Mouse (Mus musculus): ENCODE data around the gene Crx. TPM values are rescaled to one million over a fixed set of nuclear protein-coding genes. Genes with fewer than 3 reads are reported as not detected.
A peak's percentile ranks its signal among the peaks of the same experiment; 100 is the strongest.
"Not testable (repeated sequence)": the region's sequence is repeated elsewhere in the genome, so short reads cannot be mapped to it uniquely, and the experiment has no call there.

Gene Crx
- polyA plus RNA-seq (2014; fragmentation: Nextera tagmentation; extraction: Ambion mirVana) = 0.18 TPM in 1 of 2 replicates, not detected in the other

GRCm38 (mm10) chr7:15879756-15880155, at the start of gene Crx:
Gene Crx, minus strand, starts transcription at chr7:15879968.
- no peaks in the 10 kb centered on the region for H3K9me3 ChIP-seq (ENCODE audit: control insufficient read depth, low read length)
- ATAC-seq (ENCODE audit: low FRiP score, low TSS enrichment) = no peak
- 30% methylated on average over 4 of the region's 4 CpGs for WGBS
- no peak within 1 kb of the TSS for H3K4me2 ChIP-seq (ENCODE audit: low read length)
- H3K4me1 ChIP-seq (ENCODE audit: control insufficient read depth, insufficient read depth, low read length) = no peaks in the 10 kb centered on the region
- no peak within 1 kb of the TSS for H3K4me3 ChIP-seq (replicated peaks; ENCODE audit: low read depth, low read length)
- no peak within 1 kb of the TSS for H3K9ac ChIP-seq (replicated peaks; ENCODE audit: low read length)
- no peaks in the 10 kb centered on the region for H3K27me3 ChIP-seq (ENCODE audit: control insufficient read depth, insufficient read depth, low read length)
- H3K36me3 ChIP-seq (ENCODE audit: control insufficient read depth, insufficient read depth, low read length) = no peaks in the 10 kb centered on the region
- H3K27ac ChIP-seq (replicated peaks; ENCODE audit: low read depth, low read length) = no peak within 1 kb of the TSS
- no peak for DNase-seq

GRCm38 (mm10) chr7:15922220-15922773, 42.5 kb upstream of the Crx start, which contains the start of gene Selenow:
Gene Selenow, minus strand, starts transcription at chr7:15922402.
- ATAC-seq (ENCODE audit: low FRiP score, low TSS enrichment) (peak; percentile 94), DNase-seq (peak; percentile 96)
- peaks cover 28% of the 10 kb centered on the region for H3K36me3 ChIP-seq (ENCODE audit: control insufficient read depth, insufficient read depth, low read length)
- H3K9ac ChIP-seq (replicated peaks; ENCODE audit: low read length) = peak within 1 kb of the TSS; percentile 78
- no peaks in the 10 kb centered on the region for H3K9me3 ChIP-seq (ENCODE audit: control insufficient read depth, low read length)
- WGBS = under 1% methylated on average over 33 of the region's 33 CpGs
- peak within 1 kb of the TSS; percentile 82 for H3K4me3 ChIP-seq (replicated peaks; ENCODE audit: low read depth, low read length)
- H3K27ac ChIP-seq (replicated peaks; ENCODE audit: low read depth, low read length) = peak within 1 kb of the TSS; percentile 83
- peaks cover 24% of the 10 kb centered on the region for H3K4me1 ChIP-seq (ENCODE audit: control insufficient read depth, insufficient read depth, low read length)
- H3K27me3 ChIP-seq (ENCODE audit: control insufficient read depth, insufficient read depth, low read length) = no peaks in the 10 kb centered on the region
- H3K4me2 ChIP-seq (ENCODE audit: low read length) = peak within 1 kb of the TSS; percentile 89

GRCm38 (mm10) chr7:15921796-15922195, 42.0 kb upstream of the Crx start:
- Histone ChIP-seq H3K9ac (replicated peaks; ENCODE audit: low read length) (peak overlapping the region; percentile 78), H3K27ac (replicated peaks; ENCODE audit: low read depth, low read length) (peak overlapping the region; percentile 83), H3K27me3 (ENCODE audit: control insufficient read depth, insufficient read depth, low read length) (no peaks in the 10 kb centered on the region), H3K36me3 (ENCODE audit: control insufficient read depth, insufficient read depth, low read length) (peaks cover 32% of the 10 kb centered on the region), H3K4me2 (ENCODE audit: low read length) (peak overlapping the region; percentile 89), H3K4me3 (replicated peaks; ENCODE audit: low read depth, low read length) (peak overlapping the region; percentile 82), H3K4me1 (ENCODE audit: control insufficient read depth, insufficient read depth, low read length) (peaks cover 24% of the 10 kb centered on the region), H3K9me3 (ENCODE audit: control insufficient read depth, low read length) (no peaks in the 10 kb centered on the region)
- 0% methylated on average over 10 of the region's 10 CpGs for WGBS
- ATAC-seq (ENCODE audit: low FRiP score, low TSS enrichment) (peak; percentile 62), DNase-seq (peak; percentile 75)

GRCm38 (mm10) chr7:15920645-15921190, 41.0 kb upstream of the Crx start:
- Histone ChIP-seq H3K9ac (replicated peaks; ENCODE audit: low read length) (peak overlapping the region; percentile 78), H3K4me3 (replicated peaks; ENCODE audit: low read depth, low read length) (peak overlapping the region; percentile 82), H3K36me3 (ENCODE audit: control insufficient read depth, insufficient read depth, low read length) (peaks cover 39% of the 10 kb centered on the region), H3K27me3 (ENCODE audit: control insufficient read depth, insufficient read depth, low read length) (no peaks in the 10 kb centered on the region), H3K9me3 (ENCODE audit: control insufficient read depth, low read length) (no peaks in the 10 kb centered on the region), H3K4me2 (ENCODE audit: low read length) (peak overlapping the region; percentile 89), H3K27ac (replicated peaks; ENCODE audit: low read depth, low read length) (0 out of 2 replicates have a peak overlapping the region, but pooled peaks have one; percentile 20), H3K4me1 (ENCODE audit: control insufficient read depth, insufficient read depth, low read length) (peaks cover 24% of the 10 kb centered on the region)
- 88% methylated on average over 6 of the region's 6 CpGs for WGBS
- DNase-seq (no peak), ATAC-seq (ENCODE audit: low FRiP score, low TSS enrichment) (no peak)

- ATAC-seq (ENCODE audit: low FRiP score, low TSS enrichment) = no peak
- Histone ChIP-seq H3K9ac (replicated peaks; ENCODE audit: low read length) (peak overlapping the region; percentile 78; the same call in 1 of the 2 replicates), H3K4me3 (replicated peaks; ENCODE audit: low read depth, low read length) (peak overlapping the region; percentile 82), H3K27ac (replicated peaks; ENCODE audit: low read depth, low read length) (no peak overlapping the region), H3K27me3 (ENCODE audit: control insufficient read depth, insufficient read depth, low read length) (no peaks in the 10 kb centered on the region), H3K4me2 (ENCODE audit: low read length) (peak overlapping the region; percentile 89), H3K9me3 (ENCODE audit: control insufficient read depth, low read length) (no peaks in the 10 kb centered on the region), H3K4me1 (ENCODE audit: control insufficient read depth, insufficient read depth, low read length) (peaks cover 24% of the 10 kb centered on the region), H3K36me3 (ENCODE audit: control insufficient read depth, insufficient read depth, low read length) (peaks cover 39% of the 10 kb centered on the region)
- 95% methylated on average over 9 of the region's 9 CpGs for WGBS
- DNase-seq = no peak
These were observed 40.2 kb upstream of the Crx start for GRCm38 (mm10) chr7:15919947-15920346.

GRCm38 (mm10) chr7:15918371-15918770, 38.6 kb upstream of the Crx start:
- Histone ChIP-seq H3K27ac (replicated peaks; ENCODE audit: low read depth, low read length) (no peak overlapping the region), H3K4me2 (ENCODE audit: low read length) (no peak overlapping the region), H3K4me1 (ENCODE audit: control insufficient read depth, insufficient read depth, low read length) (peaks cover 24% of the 10 kb centered on the region), H3K9me3 (ENCODE audit: control insufficient read depth, low read length) (no peaks in the 10 kb centered on the region), H3K27me3 (ENCODE audit: control insufficient read depth, insufficient read depth, low read length) (no peaks in the 10 kb centered on the region), H3K36me3 (ENCODE audit: control insufficient read depth, insufficient read depth, low read length) (peaks cover 39% of the 10 kb centered on the region), H3K4me3 (replicated peaks; ENCODE audit: low read depth, low read length) (no peak overlapping the region), H3K9ac (replicated peaks; ENCODE audit: low read length) (no peak overlapping the region)
- DNase-seq = no peak
- no peak for ATAC-seq (ENCODE audit: low FRiP score, low TSS enrichment)

- H3K36me3 ChIP-seq (ENCODE audit: control insufficient read depth, insufficient read depth, low read length) = peaks cover 39% of the 10 kb centered on the region
- no peak overlapping the region for H3K4me3 ChIP-seq (replicated peaks; ENCODE audit: low read depth, low read length)
- no peak overlapping the region for H3K27ac ChIP-seq (replicated peaks; ENCODE audit: low read depth, low read length)
- H3K4me1 ChIP-seq (ENCODE audit: control insufficient read depth, insufficient read depth, low read length) = peaks cover 20% of the 10 kb centered on the region
- no peak for ATAC-seq (ENCODE audit: low FRiP score, low TSS enrichment)
- DNase-seq = no peak
- no peak overlapping the region for H3K4me2 ChIP-seq (ENCODE audit: low read length)
- H3K27me3 ChIP-seq (ENCODE audit: control insufficient read depth, insufficient read depth, low read length) = no peaks in the 10 kb centered on the region
- H3K9me3 ChIP-seq (ENCODE audit: control insufficient read depth, low read length) = no peaks in the 10 kb centered on the region
- WGBS = 94% methylated on average over 4 of the region's 4 CpGs
- no peak overlapping the region for H3K9ac ChIP-seq (replicated peaks; ENCODE audit: low read length)
These were observed 37.2 kb upstream of the Crx start for GRCm38 (mm10) chr7:15916996-15917395.

GRCm38 (mm10) chr7:15916134-15916723, 36.5 kb upstream of the Crx start:
- Histone ChIP-seq H3K4me2 (ENCODE audit: low read length) (no peak overlapping the region), H3K27ac (replicated peaks; ENCODE audit: low read depth, low read length) (no peak overlapping the region), H3K4me1 (ENCODE audit: control insufficient read depth, insufficient read depth, low read length) (peaks cover 16% of the 10 kb centered on the region), H3K36me3 (ENCODE audit: control insufficient read depth, insufficient read depth, low read length) (peaks cover 39% of the 10 kb centered on the region), H3K9me3 (ENCODE audit: control insufficient read depth, low read length) (no peaks in the 10 kb centered on the region), H3K9ac (replicated peaks; ENCODE audit: low read length) (no peak overlapping the region), H3K27me3 (ENCODE audit: control insufficient read depth, insufficient read depth, low read length) (no peaks in the 10 kb centered on the region), H3K4me3 (replicated peaks; ENCODE audit: low read depth, low read length) (no peak overlapping the region)
- ATAC-seq (ENCODE audit: low FRiP score, low TSS enrichment) (no peak), DNase-seq (no peak)
- 80% methylated on average over 3 of the region's 3 CpGs for WGBS

- ATAC-seq (ENCODE audit: low FRiP score, low TSS enrichment) = not testable (repeated sequence)
- WGBS = 91% methylated on average over 4 of the region's 4 CpGs
- H3K36me3 ChIP-seq (ENCODE audit: control insufficient read depth, insufficient read depth, low read length) = peaks cover 39% of the 10 kb centered on the region
These were observed 35.9 kb upstream of the Crx start for GRCm38 (mm10) chr7:15915695-15916094.

More at GRCm38 (mm10) chr7:15915695-15916094, 35.9 kb upstream of the Crx start:
- not testable (repeated sequence) for H3K4me3 ChIP-seq (replicated peaks; ENCODE audit: low read depth, low read length); H3K9ac ChIP-seq (replicated peaks; ENCODE audit: low read length); H3K9me3 ChIP-seq (ENCODE audit: control insufficient read depth, low read length); H3K27ac ChIP-seq (replicated peaks; ENCODE audit: low read depth, low read length); H3K4me2 ChIP-seq (ENCODE audit: low read length); H3K27me3 ChIP-seq (ENCODE audit: control insufficient read depth, insufficient read depth, low read length); DNase-seq
- peaks cover 10% of the 10 kb centered on the region for H3K4me1 ChIP-seq (ENCODE audit: control insufficient read depth, insufficient read depth, low read length)

Data from midbrain, embryonic 14.5 days (tissue).